Mouse (Mus musculus) liver, adult 2 months (tissue): ENCODE data around the gene Ugt2b38. TPM values are rescaled to one million over a fixed set of nuclear protein-coding genes. Genes with fewer than 3 reads are reported as not detected.
A peak's percentile ranks its signal among the peaks of the same experiment; 100 is the strongest.

ENCODE experiments used
- DNase-seq: peaks from one replicate; pipeline ENCODE4 v3.0.0-alpha.2; 2011; ENCODE audit warnings: low read depth, low spot score; ENCODE audit errors: extremely low read depth
- H3K27ac ChIP-seq: fragments of 200-500 bp; replicated peaks from 2 replicates; pipeline ENCODE4 v1.5.1; 2012; ENCODE audit warnings: low read depth, mild to moderate bottlenecking, control low read depth, inconsistent platforms, low read length; ENCODE audit not compliant: insufficient read depth
- H3K27me3 ChIP-seq: fragments of 200-500 bp; 2 replicates; pipeline ENCODE4 v1.6.1; 2012; ENCODE audit warnings: mild to moderate bottlenecking, moderate library complexity, low read length, inconsistent platforms; ENCODE audit not compliant: control insufficient read depth, insufficient read depth
- H3K36me3 ChIP-seq: fragments of 200-500 bp; 2 replicates; pipeline ENCODE4 v1.6.1; 2012; ENCODE audit warnings: low read length, inconsistent platforms; ENCODE audit not compliant: control insufficient read depth, insufficient read depth
- H3K4me1 ChIP-seq: fragments of 200-500 bp; 2 replicates; pipeline ENCODE4 v1.6.1; 2011; ENCODE audit warnings: low read length; ENCODE audit not compliant: control insufficient read depth, insufficient read depth
- H3K4me3 ChIP-seq: fragments of 200-500 bp; 2 replicates; pipeline ENCODE4 v1.5.1; 2011; ENCODE audit warnings: low read depth, mild to moderate bottlenecking, control low read depth, low read length, moderate library complexity; ENCODE audit not compliant: insufficient read depth
- H3K79me2 ChIP-seq: fragments of 200-500 bp; 2 replicates; pipeline ENCODE4 v1.6.1; 2012; ENCODE audit warnings: inconsistent platforms, mild to moderate bottlenecking, low read length, moderate library complexity; ENCODE audit not compliant: control insufficient read depth, insufficient read depth
- H3K9ac ChIP-seq: fragments of 200-500 bp; 2 replicates; pipeline ENCODE4 v1.6.1; 2012; ENCODE audit warnings: low read depth, mild to moderate bottlenecking, control low read depth, inconsistent platforms, low read length
- CTCF ChIP-seq: fragments of 200-500 bp; IDR thresholded peaks from 2 replicates; pipeline ENCODE4 v1.5.1; 2011; ENCODE audit warnings: low read depth, low read length, control low read depth
- POLR2A ChIP-seq: fragments of 200-500 bp; IDR thresholded peaks from 2 replicates; pipeline ENCODE4 v1.6.1; 2011; ENCODE audit warnings: low read length, control low read depth; ENCODE audit not compliant: insufficient read depth; ENCODE audit errors: extremely low read depth
- WGBS: fragments of 180-500 bp; shearing (Covaris S2); methylation state at CpG from one replicate; pipeline ENCODE4 v1.1.7; 2018; 5-methylcytosine and 5-hydroxymethylcytosine counted together
- polyA plus RNA-seq: library from polyadenylated mRNA; depleted of rRNA; stranded (reverse); fragments of >200 nt; gene quantifications from 2 replicates; pipeline ENCODE4 v1.2.3, GENCODE M21; 2012
- total RNA-seq: library from RNA; depleted of rRNA; stranded (reverse); fragments of >200 nt; gene quantifications from 2 replicates; pipeline ENCODE4 v1.2.3, GENCODE M21; 2014

Ugt2b38 gene
- total and polyA plus RNA-seq, 2 experiments: 1.4 to 3.0 TPM

GRCm38 (mm10) chr5:87436264-87436663, 12.3 kb upstream of the Ugt2b38 start:
- peak; percentile 73 for DNase-seq
- Histone ChIP-seq H3K27me3 (no peaks in the 10 kb centered on the region), H3K27ac (peak overlapping the region; percentile 89), H3K9ac (peak overlapping the region; percentile 68), H3K4me3 (no peak overlapping the region), H3K79me2 (no peaks in the 10 kb centered on the region; the same call in 1 of the 2 replicates), H3K4me1 (no peaks in the 10 kb centered on the region), H3K36me3 (no peaks in the 10 kb centered on the region)
- 31% methylated on average over 3 of the region's 3 CpGs for WGBS
- TF ChIP-seq POLR2A (no peak), CTCF (no peak)

GRCm38 (mm10) chr5:87425676-87426075, 1.7 kb upstream of the Ugt2b38 start:
- peak; percentile 63 for DNase-seq
- no peaks in the 10 kb centered on the region for H3K27me3 ChIP-seq
- no peak for TF ChIP-seq POLR2A
- no peak for TF ChIP-seq CTCF
- no peaks in the 10 kb centered on the region for H3K36me3 ChIP-seq
- no peak overlapping the region for H3K27ac ChIP-seq
- no peaks in the 10 kb centered on the region for H3K79me2 ChIP-seq
- WGBS: 20% methylated on average over 3 of the region's 3 CpGs
- H3K9ac ChIP-seq: no peak overlapping the region
- H3K4me3 ChIP-seq: no peak overlapping the region
- H3K4me1 ChIP-seq: peaks cover 7% of the 10 kb centered on the region; the same call in 1 of the 2 replicates

GRCm38 (mm10) chr5:87396968-87397367, 27.0 kb downstream of the Ugt2b38 start:
- peak; percentile 93 for DNase-seq
- 22% methylated on average over 4 of the region's 4 CpGs for WGBS

GRCm38 (mm10) chr5:87390818-87391217, 33.2 kb downstream of the Ugt2b38 start:
- H3K4me3 ChIP-seq: no peak overlapping the region
- no peaks in the 10 kb centered on the region for H3K79me2 ChIP-seq
- DNase-seq: no peak
- H3K27me3 ChIP-seq: no peaks in the 10 kb centered on the region
- no peak overlapping the region for H3K27ac ChIP-seq
- H3K9ac ChIP-seq: no peak overlapping the region
- 88% methylated on average over 2 of the region's 2 CpGs for WGBS
- H3K4me1 ChIP-seq: no peaks in the 10 kb centered on the region
- no peak for TF ChIP-seq POLR2A
- no peak for TF ChIP-seq CTCF
- no peaks in the 10 kb centered on the region for H3K36me3 ChIP-seq

More at GRCm38 (mm10) chr5:87396968-87397367, 27.0 kb downstream of the Ugt2b38 start:
- no peak overlapping the region for H3K4me3 ChIP-seq
- no peak for TF ChIP-seq POLR2A
- no peak for TF ChIP-seq CTCF
- no peak overlapping the region for H3K9ac ChIP-seq
- no peaks in the 10 kb centered on the region for H3K79me2 ChIP-seq
- H3K4me1 ChIP-seq: peaks cover 1% of the 10 kb centered on the region; the same call in 1 of the 2 replicates
- peak overlapping the region; percentile 48; the same call in 1 of the 2 replicates for H3K27ac ChIP-seq
- H3K27me3 ChIP-seq: no peaks in the 10 kb centered on the region
- no peaks in the 10 kb centered on the region for H3K36me3 ChIP-seq

- TF ChIP-seq CTCF (no peak), POLR2A (no peak)
- no peak for DNase-seq
- H3K9ac ChIP-seq: peak overlapping the region; percentile 23; the same call in 1 of the 2 replicates
- H3K4me3 ChIP-seq: no peak overlapping the region
- H3K27ac ChIP-seq: peak overlapping the region; percentile 69
- peaks cover under 1% of the 10 kb centered on the region; the same call in 1 of the 2 replicates for H3K36me3 ChIP-seq
- no peaks in the 10 kb centered on the region for H3K27me3 ChIP-seq
- peaks cover 9% of the 10 kb centered on the region for H3K4me1 ChIP-seq
- H3K79me2 ChIP-seq: no peaks in the 10 kb centered on the region
- 46% methylated on average over 2 of the region's 2 CpGs for WGBS
Observed at GRCm38 (mm10) chr5:87380234-87380633, 43.8 kb downstream of the Ugt2b38 start.

- Histone ChIP-seq H3K9ac (peak overlapping the region; percentile 71), H3K4me3 (peak overlapping the region; percentile 68), H3K4me1 (peaks cover 9% of the 10 kb centered on the region), H3K36me3 (peaks cover 2% of the 10 kb centered on the region; the same call in 1 of the 2 replicates), H3K27ac (peak overlapping the region; percentile 76), H3K27me3 (no peaks in the 10 kb centered on the region), H3K79me2 (no peaks in the 10 kb centered on the region)
- peak; percentile 89 for DNase-seq
- TF ChIP-seq CTCF: no peak
- TF ChIP-seq POLR2A: no peak
Observed at GRCm38 (mm10) chr5:87379825-87380224, 44.2 kb downstream of the Ugt2b38 start.
